Mouse (Mus musculus): Measurements from ENCODE around the gene Dkk3. TPM values are rescaled to one million over a fixed set of nuclear protein-coding genes. Genes with fewer than 3 reads are reported as not detected.
A peak's percentile ranks its signal among the peaks of the same experiment; 100 is the strongest.

Gene Dkk3
- polyA plus RNA-seq, 1 experiment, result 0.32 TPM

DNA sequence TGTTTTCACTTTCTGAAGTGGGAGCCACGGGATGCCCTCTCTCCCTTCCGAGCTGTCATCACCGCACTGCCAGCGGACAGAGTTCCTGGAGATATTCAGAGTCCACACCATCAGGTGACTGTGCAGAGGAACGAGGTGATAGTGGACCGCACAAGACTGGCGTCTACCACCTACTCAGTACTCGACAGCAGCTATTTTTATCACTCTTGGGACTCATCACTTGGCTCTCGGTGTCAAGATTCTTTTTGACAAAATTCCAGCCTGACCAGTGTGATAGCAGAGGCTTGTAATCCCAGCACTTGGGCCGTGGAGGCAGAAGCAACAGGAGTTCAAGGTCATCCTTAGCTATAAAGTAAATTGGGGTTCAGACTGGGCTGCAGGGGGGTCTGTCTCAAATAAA is 9.7 kb downstream of the Dkk3 start:
- H3K27ac ChIP-seq (replicated peaks; ENCODE audit: low read depth, low read length), result no peak overlapping the region
- H3K4me3 ChIP-seq (ENCODE audit: insufficient read depth, low read depth, low read length), result no peak overlapping the region
- no peaks in the 10 kb centered on the region for H3K4me1 ChIP-seq (ENCODE audit: control insufficient read depth, insufficient read depth, insufficient read length, low read length)

DNA sequence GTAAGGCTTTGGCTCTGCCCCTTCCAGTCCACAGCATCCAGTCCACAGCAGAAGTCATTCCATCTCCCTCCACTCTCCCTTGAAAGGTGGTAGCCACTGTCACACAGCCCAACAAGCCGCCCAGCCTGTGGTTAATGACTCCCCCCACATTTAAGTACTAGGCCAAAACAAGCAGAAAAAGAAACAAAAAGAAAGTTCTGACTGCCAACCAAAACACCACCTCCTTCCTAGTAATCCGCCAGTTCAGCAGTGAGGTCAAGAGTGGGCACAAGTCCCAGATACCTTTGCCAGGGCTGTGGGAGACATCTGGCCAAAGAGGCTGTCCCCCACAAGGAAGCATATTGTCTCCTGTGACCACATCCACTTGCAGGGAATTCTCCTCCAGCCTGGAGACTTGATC is 10.9 kb downstream of the Dkk3 start:
- Histone ChIP-seq H3K27ac (replicated peaks; ENCODE audit: low read depth, low read length) (no peak overlapping the region), H3K4me3 (ENCODE audit: insufficient read depth, low read depth, low read length) (no peak overlapping the region), H3K4me1 (ENCODE audit: control insufficient read depth, insufficient read depth, insufficient read length, low read length) (no peaks in the 10 kb centered on the region)

DNA sequence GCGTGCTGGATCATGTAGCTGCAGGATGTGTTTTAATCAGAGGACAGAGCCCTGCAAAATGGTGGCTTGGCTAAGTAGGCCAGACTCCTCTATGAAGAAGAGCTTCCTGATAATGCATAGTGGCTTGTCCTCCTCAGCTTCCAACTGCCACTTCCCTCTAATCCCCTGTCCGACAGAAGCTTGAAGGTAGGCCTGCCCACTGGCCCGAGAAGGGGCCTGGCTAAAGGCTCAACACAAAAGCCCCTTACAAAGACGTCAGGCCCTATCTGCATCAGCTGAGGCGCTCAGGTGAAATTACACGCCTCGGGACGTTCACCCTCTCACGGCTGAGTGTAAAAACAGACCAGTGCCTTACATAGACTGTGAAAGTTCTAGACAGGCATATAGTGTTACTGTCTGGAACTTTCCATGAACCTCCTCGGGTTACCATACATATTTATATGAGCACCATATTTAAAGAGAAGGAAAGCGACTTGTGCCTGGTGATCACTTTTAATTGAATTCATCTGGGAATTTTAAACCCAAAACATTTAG is 14.1 kb downstream of the Dkk3 start:
- no peaks in the 10 kb centered on the region for H3K4me1 ChIP-seq (ENCODE audit: control insufficient read depth, insufficient read depth, insufficient read length, low read length)
- H3K27ac ChIP-seq (replicated peaks; ENCODE audit: low read depth, low read length), result no peak overlapping the region
- H3K4me3 ChIP-seq (ENCODE audit: insufficient read depth, low read depth, low read length), result no peak overlapping the region

DNA sequence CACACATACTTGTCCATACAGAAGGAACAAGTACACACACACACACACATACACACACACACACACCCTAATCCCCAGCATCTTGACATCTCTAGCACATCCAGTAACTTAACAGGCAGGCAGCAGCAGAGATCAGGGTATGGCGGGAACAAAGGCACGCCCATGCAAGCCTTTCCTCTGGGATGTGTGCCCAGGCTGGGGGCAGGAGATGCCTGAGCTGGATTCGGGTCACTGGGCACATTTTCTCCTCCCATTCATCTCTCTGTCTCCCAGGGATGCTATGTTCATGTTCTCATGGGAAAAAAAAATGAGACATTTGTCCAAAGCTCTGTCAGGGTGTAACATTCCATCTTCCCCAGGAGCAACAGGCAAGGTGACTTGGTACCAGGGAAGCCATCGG is 14.9 kb downstream of the Dkk3 start:
- no peak overlapping the region for H3K27ac ChIP-seq (replicated peaks; ENCODE audit: low read depth, low read length)
- no peak overlapping the region for H3K4me3 ChIP-seq (ENCODE audit: insufficient read depth, low read depth, low read length)
- peaks cover 2% of the 10 kb centered on the region for H3K4me1 ChIP-seq (ENCODE audit: control insufficient read depth, insufficient read depth, insufficient read length, low read length)

DNA sequence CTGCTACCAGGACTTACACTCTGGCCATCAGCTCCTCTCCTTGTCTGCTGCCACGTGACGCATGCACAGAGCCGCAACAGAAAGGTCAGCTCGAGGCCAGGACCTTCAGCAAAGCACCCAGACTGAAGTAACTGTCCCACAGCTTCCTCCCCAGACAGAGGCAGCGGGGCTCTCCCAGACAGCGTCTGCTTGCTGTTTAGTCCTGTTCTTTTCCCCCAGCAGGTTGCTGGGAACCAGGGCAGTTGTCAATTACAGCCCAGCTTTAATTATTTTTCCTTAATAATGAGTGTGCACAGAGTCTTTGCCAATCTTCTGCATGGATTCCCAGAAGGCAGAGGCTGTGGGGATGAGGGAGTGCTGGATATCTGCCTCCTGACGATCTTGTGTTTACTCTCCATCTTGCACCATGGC is 15.8 kb downstream of the Dkk3 start:
- Histone ChIP-seq H3K27ac (replicated peaks; ENCODE audit: low read depth, low read length) (no peak overlapping the region), H3K4me3 (ENCODE audit: insufficient read depth, low read depth, low read length) (no peak overlapping the region), H3K4me1 (ENCODE audit: control insufficient read depth, insufficient read depth, insufficient read length, low read length) (peaks cover 11% of the 10 kb centered on the region)

DNA sequence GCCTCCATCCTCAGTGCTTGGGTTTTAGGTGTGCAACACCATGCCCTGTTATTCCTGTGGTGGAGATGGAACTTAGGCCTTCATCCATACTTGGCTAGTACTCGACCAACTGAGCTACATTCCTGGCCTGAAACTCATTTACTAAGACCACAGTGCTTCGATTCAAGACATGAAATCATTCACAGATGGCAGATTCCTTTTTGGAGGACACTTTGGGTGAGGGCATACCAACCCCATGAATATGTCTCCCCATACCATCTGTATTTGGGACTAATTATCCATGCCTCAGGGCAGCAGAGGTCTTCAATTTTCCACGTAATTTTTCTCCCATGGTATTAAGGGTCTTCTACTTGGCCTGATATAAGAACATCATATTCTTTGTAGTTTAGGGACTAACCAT is 16.2 kb downstream of the Dkk3 start:
- Histone ChIP-seq H3K4me1 (ENCODE audit: control insufficient read depth, insufficient read depth, insufficient read length, low read length) (peaks cover 14% of the 10 kb centered on the region), H3K27ac (replicated peaks; ENCODE audit: low read depth, low read length) (no peak overlapping the region), H3K4me3 (ENCODE audit: insufficient read depth, low read depth, low read length) (no peak overlapping the region)

DNA sequence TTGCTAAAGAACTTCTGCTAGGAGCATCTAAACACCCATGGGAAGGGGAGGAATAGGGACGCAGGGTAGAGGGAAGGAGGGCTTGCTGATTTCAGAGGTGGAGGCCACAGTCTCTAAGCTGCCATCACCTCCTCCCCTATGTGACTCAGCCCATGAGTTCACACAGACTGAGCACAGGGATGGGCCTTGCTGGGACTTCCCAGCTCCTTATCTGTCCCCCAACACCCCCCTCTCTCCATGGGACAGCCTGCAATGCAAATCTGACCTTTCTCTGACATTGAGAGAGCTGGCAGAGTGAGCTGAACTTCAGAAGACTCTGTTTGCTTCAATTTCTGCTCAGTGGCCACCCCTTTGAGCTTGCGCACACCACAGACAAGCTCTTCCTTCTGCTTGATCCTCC is 18.1 kb downstream of the Dkk3 start:
- Histone ChIP-seq H3K4me3 (ENCODE audit: insufficient read depth, low read depth, low read length) (no peak overlapping the region), H3K27ac (replicated peaks; ENCODE audit: low read depth, low read length) (no peak overlapping the region), H3K4me1 (ENCODE audit: control insufficient read depth, insufficient read depth, insufficient read length, low read length) (peaks cover 17% of the 10 kb centered on the region)

DNA sequence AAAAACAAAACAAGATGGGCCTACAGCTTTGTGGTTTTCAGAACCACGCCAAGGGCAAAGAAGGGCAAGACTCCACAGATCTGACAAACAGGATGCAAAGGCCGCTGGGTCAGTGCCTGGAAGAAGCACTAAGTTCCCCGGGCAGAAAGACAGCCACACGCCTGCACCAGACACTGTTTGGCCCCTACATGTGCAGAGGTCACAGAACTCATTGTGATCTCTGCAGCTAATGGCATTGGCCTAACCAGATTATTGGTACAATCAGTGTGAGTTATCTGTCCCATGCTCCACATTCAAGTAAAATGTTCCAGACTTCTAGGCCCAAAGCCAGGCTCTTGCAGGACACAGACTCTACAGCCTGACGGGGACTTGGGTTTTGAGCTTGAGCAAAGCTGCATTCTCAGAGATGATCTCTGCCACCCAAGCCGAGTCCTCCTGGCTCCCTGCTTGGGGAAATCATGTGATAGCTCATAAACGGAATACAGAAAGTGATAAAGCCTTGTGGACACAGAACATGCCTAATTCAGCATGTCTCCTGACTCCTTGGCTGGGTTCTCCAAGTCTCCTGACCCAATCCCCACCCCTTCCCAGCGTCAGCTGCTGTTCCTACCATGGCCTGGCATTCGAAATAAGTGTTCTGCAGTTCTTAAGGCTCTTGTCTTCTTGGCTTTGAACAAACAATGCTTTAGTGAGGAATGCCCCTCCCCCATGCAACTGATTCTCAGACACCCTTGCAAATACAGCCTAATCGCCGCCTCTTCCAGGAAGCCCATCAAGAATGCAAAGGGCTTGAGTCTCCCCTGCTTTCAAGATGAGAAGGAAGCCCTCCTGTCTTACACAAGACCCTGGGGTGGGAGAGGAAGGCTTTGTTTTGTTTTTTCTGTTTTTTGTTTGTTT is 20.1 kb downstream of the Dkk3 start:
- Histone ChIP-seq H3K27ac (replicated peaks; ENCODE audit: low read depth, low read length) (peak overlapping the region; percentile 71), H3K4me3 (ENCODE audit: insufficient read depth, low read depth, low read length) (no peak overlapping the region), H3K4me1 (ENCODE audit: control insufficient read depth, insufficient read depth, insufficient read length, low read length) (peaks cover 17% of the 10 kb centered on the region)

DNA sequence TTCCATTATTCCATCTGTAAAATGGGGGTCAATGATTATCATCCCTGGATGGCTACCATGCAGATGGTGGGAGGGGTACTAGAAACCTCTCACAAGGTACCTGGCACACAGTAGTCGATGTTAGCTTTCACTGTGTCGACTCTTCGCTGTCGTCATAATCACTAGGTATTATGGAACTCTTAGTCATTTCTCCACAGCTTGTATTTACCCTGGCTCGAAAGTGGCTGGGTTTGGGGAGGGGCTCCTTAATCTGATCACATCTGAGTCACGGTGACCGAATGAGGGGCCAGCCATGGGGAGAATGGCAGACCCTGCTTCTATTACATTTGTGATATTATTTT is 20.7 kb downstream of the Dkk3 start:
- H3K27ac ChIP-seq (replicated peaks; ENCODE audit: low read depth, low read length), result peak overlapping the region; percentile 71

DNA sequence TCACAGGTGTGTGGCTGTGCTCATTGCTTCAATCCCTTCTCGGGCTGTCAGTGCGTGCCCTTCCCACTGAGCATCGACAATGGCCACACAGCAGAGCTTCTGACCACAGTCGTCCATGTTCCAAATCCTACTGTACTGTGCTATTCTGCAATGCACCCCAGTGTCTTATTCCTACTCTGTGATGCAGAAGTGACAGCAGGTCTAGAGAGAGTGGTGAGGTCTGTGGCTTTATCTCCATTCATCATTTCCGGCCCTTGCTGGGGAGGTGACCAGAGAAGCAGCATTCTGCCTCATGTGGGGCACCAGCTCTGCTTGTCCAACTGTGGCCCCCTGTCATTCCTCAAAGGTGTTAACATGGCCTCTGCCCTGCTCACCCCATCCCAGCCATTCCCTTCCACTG is 22.3 kb downstream of the Dkk3 start:
- Histone ChIP-seq H3K4me1 (ENCODE audit: control insufficient read depth, insufficient read depth, insufficient read length, low read length) (peaks cover 17% of the 10 kb centered on the region), H3K27ac (replicated peaks; ENCODE audit: low read depth, low read length) (no peak overlapping the region), H3K4me3 (ENCODE audit: insufficient read depth, low read depth, low read length) (no peak overlapping the region)

More for the DNA sequence above, 20.7 kb downstream of the Dkk3 start:
- Histone ChIP-seq H3K4me3 (ENCODE audit: insufficient read depth, low read depth, low read length) (no peak overlapping the region), H3K4me1 (ENCODE audit: control insufficient read depth, insufficient read depth, insufficient read length, low read length) (peaks cover 17% of the 10 kb centered on the region)

DNA sequence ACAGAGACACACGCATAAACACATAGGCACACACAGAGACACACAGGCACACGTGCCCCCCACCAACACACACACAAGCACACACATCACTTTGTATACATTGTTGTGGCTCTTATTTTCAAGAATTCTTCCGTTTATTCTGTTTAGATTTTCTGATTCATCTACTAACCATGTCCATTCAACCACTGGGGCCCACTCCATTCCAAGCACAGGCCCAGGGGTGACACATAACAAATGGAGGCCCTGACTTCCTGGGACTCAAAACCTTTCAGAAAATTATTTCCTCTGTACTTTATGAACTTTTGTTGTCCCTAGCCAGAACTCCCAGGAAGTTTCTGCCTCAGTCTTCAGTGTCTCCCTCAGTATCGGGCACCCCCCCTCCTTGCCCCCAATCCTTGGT is 23.7 kb downstream of the Dkk3 start:
- Histone ChIP-seq H3K4me1 (ENCODE audit: control insufficient read depth, insufficient read depth, insufficient read length, low read length) (peaks cover 17% of the 10 kb centered on the region), H3K27ac (replicated peaks; ENCODE audit: low read depth, low read length) (no peak overlapping the region), H3K4me3 (ENCODE audit: insufficient read depth, low read depth, low read length) (no peak overlapping the region)

DNA sequence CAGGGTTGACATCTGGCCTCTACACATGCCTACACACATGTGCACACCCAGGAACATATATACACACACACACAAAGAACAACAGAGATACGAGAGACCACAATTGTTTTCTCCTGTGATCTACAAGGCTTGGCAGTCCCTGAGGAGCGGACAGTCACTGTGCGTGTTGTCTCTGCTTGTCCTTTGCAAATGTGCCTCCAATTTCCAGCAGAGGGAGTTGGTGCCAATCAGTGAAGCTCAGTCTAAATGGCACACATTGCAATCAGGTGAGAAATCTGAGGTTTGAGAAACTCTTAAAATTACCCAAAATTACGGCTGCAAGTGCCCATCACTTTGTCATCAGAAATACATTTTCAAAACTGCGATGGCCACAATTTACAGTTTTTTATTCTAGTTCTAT is 25.6 kb downstream of the Dkk3 start:
- H3K4me3 ChIP-seq (ENCODE audit: insufficient read depth, low read depth, low read length), result no peak overlapping the region
- H3K27ac ChIP-seq (replicated peaks; ENCODE audit: low read depth, low read length), result no peak overlapping the region
- peaks cover 11% of the 10 kb centered on the region for H3K4me1 ChIP-seq (ENCODE audit: control insufficient read depth, insufficient read depth, insufficient read length, low read length)

DNA sequence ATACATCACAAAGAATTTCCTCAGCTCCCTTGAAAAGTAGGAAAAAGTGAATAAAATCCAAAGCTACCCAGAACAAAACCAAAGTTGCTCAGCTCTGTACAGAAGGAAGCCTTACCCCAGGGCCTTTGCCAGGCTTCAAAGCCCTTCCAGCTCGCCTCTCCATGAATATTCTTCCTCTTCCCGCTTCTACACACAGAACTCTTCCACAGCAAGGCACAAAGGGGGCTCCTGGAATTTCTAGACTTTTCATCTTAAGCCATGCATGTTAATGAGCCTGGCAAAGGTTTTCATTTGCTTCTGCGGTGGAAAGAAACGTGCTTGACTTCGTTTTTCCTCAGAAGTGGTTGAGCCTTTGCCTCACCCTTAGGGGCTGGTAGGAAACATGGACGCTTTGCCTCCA is 26.9 kb downstream of the Dkk3 start:
- no peak overlapping the region for H3K4me3 ChIP-seq (ENCODE audit: insufficient read depth, low read depth, low read length)
- peaks cover 2% of the 10 kb centered on the region for H3K4me1 ChIP-seq (ENCODE audit: control insufficient read depth, insufficient read depth, insufficient read length, low read length)
- H3K27ac ChIP-seq (replicated peaks; ENCODE audit: low read depth, low read length), result no peak overlapping the region

DNA sequence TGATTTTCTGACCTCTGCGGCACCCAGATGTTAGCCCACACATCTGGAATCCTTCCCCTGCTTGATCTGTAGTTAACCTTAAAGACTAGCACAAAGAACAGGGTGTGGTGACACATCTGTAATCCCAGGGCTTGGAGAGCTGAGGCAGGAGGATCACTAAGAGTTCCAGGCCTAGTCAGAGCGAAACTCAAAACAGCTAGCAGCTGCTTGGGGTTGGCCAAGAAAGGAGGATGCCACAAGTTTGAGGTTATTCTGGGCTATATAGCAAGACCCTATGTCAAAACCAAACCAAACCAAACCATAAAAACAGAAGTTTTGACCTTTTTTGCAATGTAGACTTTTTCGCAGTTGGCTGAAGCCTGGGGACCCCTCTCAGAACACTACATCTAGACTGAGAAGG is 28.2 kb downstream of the Dkk3 start:
- Histone ChIP-seq H3K4me1 (ENCODE audit: control insufficient read depth, insufficient read depth, insufficient read length, low read length) (peaks cover 2% of the 10 kb centered on the region), H3K27ac (replicated peaks; ENCODE audit: low read depth, low read length) (no peak overlapping the region)

DNA sequence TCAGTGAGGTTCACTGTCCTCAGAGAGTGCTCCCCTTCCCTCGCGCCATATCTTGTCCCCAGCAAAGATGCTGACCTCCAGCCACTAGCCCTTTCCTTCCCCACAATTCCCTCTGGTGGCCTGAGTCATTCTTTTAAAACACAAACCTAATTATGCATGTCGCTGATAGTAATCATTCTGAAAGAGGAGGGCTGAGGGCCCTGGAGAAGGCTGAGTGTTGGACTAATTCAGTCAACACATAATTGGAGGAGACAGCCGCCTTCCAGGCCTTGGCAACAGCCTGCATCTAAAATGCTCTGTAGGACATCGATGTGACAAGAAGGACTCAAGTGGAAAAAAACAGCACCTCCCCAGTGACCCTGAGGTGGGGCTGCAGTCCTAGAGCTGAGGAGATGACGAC is 29.0 kb downstream of the Dkk3 start:
- H3K4me1 ChIP-seq (ENCODE audit: control insufficient read depth, insufficient read depth, insufficient read length, low read length), result peaks cover 2% of the 10 kb centered on the region
- no peak overlapping the region for H3K27ac ChIP-seq (replicated peaks; ENCODE audit: low read depth, low read length)
- no peak overlapping the region for H3K4me3 ChIP-seq (ENCODE audit: insufficient read depth, low read depth, low read length)

More for the DNA sequence above, 28.2 kb downstream of the Dkk3 start:
- H3K4me3 ChIP-seq (ENCODE audit: insufficient read depth, low read depth, low read length), result no peak overlapping the region

DNA sequence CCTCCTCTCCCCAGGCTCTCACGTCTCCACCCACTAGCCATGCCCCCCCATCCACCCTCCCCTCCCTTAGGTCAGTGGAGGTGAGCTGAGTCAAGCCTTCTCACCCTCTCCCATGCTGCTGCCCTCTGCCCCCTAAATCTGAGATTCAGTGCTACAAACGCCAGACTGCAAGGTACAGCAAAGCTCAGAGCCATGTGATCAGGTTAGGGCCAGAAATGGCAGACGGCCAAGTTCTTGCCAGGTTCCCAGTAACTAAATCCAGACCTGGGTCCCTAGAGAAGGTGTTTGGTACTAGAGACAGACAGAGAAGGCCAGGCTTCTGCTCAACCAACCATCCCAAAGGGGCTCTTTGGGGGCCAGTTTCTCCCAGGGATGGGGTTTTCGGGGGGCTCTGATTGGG is 30.0 kb downstream of the Dkk3 start:
- Histone ChIP-seq H3K4me1 (ENCODE audit: control insufficient read depth, insufficient read depth, insufficient read length, low read length) (peaks cover 2% of the 10 kb centered on the region), H3K27ac (replicated peaks; ENCODE audit: low read depth, low read length) (no peak overlapping the region), H3K4me3 (ENCODE audit: insufficient read depth, low read depth, low read length) (no peak overlapping the region)
